Mouse (Mus musculus) CH12.LX (cell line): ENCODE results near the gene Iqcn. TPM values are rescaled to one million over a fixed set of nuclear protein-coding genes. Genes with fewer than 3 reads are reported as not detected.
A peak's percentile ranks its signal among the peaks of the same experiment; 100 is the strongest.

Experiments
- DNase-seq: peaks from one replicate; pipeline ENCODE4 v3.0.0-alpha.2; 2013; ENCODE audit errors: extremely low read depth
- H3K27ac ChIP-seq: 2 replicates; pipeline ENCODE4 v1.5.1; 2012; ENCODE audit warnings: low read depth, mild to moderate bottlenecking, control low read depth, moderate library complexity; ENCODE audit not compliant: insufficient read depth
- H3K27me3 ChIP-seq: replicated peaks from 2 replicates; pipeline ENCODE3; 2012; ENCODE audit warnings: inconsistent platforms
- H3K36me3 ChIP-seq, 2 experiments: replicated peaks in 1 of 2; 2 replicates each; pipeline versions ENCODE3 to v1.6.1; 2012; ENCODE audit warnings: inconsistent platforms in 1 of 2, low read length in 1 of 2, mild to moderate bottlenecking in 1 of 2, mixed read lengths in 1 of 2, moderate library complexity in 1 of 2; ENCODE audit not compliant: control insufficient read depth in 1 of 2, insufficient read depth in 1 of 2
- H3K4me1 ChIP-seq, 2 experiments: 2 replicates each; pipeline ENCODE4 v1.6.1; 2012; ENCODE audit warnings: inconsistent platforms in 1 of 2, moderate library complexity in 1 of 2; ENCODE audit not compliant: insufficient read depth in 2 of 2, control insufficient read depth in 1 of 2
- H3K4me2 ChIP-seq: 2 replicates; pipeline ENCODE4 v1.6.1; 2012; ENCODE audit warnings: low read depth, mild to moderate bottlenecking, control low read depth; ENCODE audit not compliant: poor library complexity, insufficient read depth, severe bottlenecking
- H3K4me3 ChIP-seq, 3 experiments: fragments of 150-350 bp in 1 of 3; sonication (generic) in 1 of 3; replicated peaks in 1 of 3; 2 replicates each; pipeline versions ENCODE3 to v1.5.1; 2011 to 2012; ENCODE audit warnings: low read depth in 2 of 3, low read length in 2 of 3, mild to moderate bottlenecking in 2 of 3, moderate library complexity in 2 of 3, control low read depth in 1 of 3, improper control_type of control experiment in 1 of 3, inconsistent platforms in 1 of 3, mixed read lengths in 1 of 3; ENCODE audit not compliant: poor library complexity in 1 of 3
- H3K79me2 ChIP-seq: replicated peaks from 2 replicates; pipeline ENCODE4 v1.6.1; 2012; ENCODE audit warnings: mild to moderate bottlenecking, moderate library complexity; ENCODE audit not compliant: control insufficient read depth, poor library complexity, insufficient read depth, severe bottlenecking; ENCODE audit errors: extremely low read depth
- H3K9ac ChIP-seq: 2 replicates; pipeline ENCODE4 v1.6.1; 2012; ENCODE audit warnings: low read depth, mild to moderate bottlenecking, control low read depth, moderate library complexity; ENCODE audit not compliant: insufficient read depth
- H3K9me3 ChIP-seq: replicated peaks from 2 replicates; pipeline ENCODE3; 2012; ENCODE audit warnings: low read length, inconsistent platforms, mixed read lengths
- BHLHE40 ChIP-seq: IDR thresholded peaks from 2 replicates; pipeline ENCODE4 v1.6.1; 2011; ENCODE audit warnings: mild to moderate bottlenecking, low read depth, low read length, improper control_type of control experiment
- HCFC1 ChIP-seq: IDR thresholded peaks from 2 replicates; pipeline ENCODE4 v1.6.1; 2012; ENCODE audit warnings: low read depth, mild to moderate bottlenecking, inconsistent platforms, low read length, improper control_type of control experiment
- IRF4 ChIP-seq: IDR thresholded peaks from 2 replicates; pipeline ENCODE4 v1.6.1; 2014; ENCODE audit warnings: low read depth, mild to moderate bottlenecking, inconsistent platforms, low read length, improper control_type of control experiment
- MAFK ChIP-seq: IDR thresholded peaks from 2 replicates; pipeline ENCODE4 v1.6.1; 2011; ENCODE audit warnings: low read length, improper control_type of control experiment; ENCODE audit not compliant: insufficient replicate concordance
- MAX ChIP-seq: IDR thresholded peaks from 2 replicates; pipeline ENCODE4 v1.6.1; 2011; ENCODE audit warnings: low read length, improper control_type of control experiment
- MXI1 ChIP-seq: IDR thresholded peaks from 2 replicates; pipeline ENCODE4 v1.6.1; 2011; ENCODE audit warnings: mild to moderate bottlenecking, low read depth, low read length, improper control_type of control experiment
- NELFE ChIP-seq: IDR thresholded peaks from 2 replicates; pipeline ENCODE4 v1.6.1; 2011; ENCODE audit warnings: low read depth, low read length, improper control_type of control experiment
- NRF1 ChIP-seq: IDR thresholded peaks from 2 replicates; pipeline ENCODE4 v1.6.1; 2014; ENCODE audit warnings: low read depth, mild to moderate bottlenecking, inconsistent platforms, low read length, improper control_type of control experiment, moderate library complexity
- POLR2A ChIP-seq: IDR thresholded peaks from 2 replicates; pipeline ENCODE4 v1.6.1; 2011; ENCODE audit warnings: low read depth, mild to moderate bottlenecking, improper control_type of control experiment, low read length
- ZNF384 ChIP-seq: IDR thresholded peaks from 2 replicates; pipeline ENCODE4 v1.6.1; 2012; ENCODE audit warnings: low read depth, low read length, improper control_type of control experiment, inconsistent platforms
- dilution Hi-C: fragments of 300-500 bp; cut with MboI; formaldehyde crosslinking; loops from 2 replicates; pipeline ENCODE4 v1.14.3; 2020; ENCODE audit warnings: low sequenced_read_pairs; ENCODE audit not compliant: extremely low pct_unique_long_range_greater_than_20kb, extremely low pct_ligation_motif_present
- in situ Hi-C: fragments of 300-500 bp; cut with MboI; formaldehyde crosslinking; loops from 3 replicates; pipeline ENCODE4 v1.14.3; 2019; ENCODE audit warnings: low sequenced_read_pairs, low pct_ligation_motif_present, low pct_unique_long_range_greater_than_20kb, mixed read lengths
- polyA plus RNA-seq: library from polyadenylated mRNA; unstranded; fragments of >175 nt; gene quantifications from 2 replicates; pipeline ENCODE4 v1.2.1, GENCODE M21; 2012; ENCODE audit warnings: low read depth; ENCODE audit not compliant: insufficient read length
- total RNA-seq, 2 experiments: library from RNA; depleted of rRNA; stranded (reverse); fragments of 300-350 nt in 1 of 2; fragments of >200 nt in 1 of 2; gene quantifications; 2 replicates each; pipeline ENCODE4 v1.2.3; 2012 to 2014

Gene Iqcn
- total and polyA plus RNA-seq, 3 experiments, result 0.07 TPM; not detected in 2

DNA sequence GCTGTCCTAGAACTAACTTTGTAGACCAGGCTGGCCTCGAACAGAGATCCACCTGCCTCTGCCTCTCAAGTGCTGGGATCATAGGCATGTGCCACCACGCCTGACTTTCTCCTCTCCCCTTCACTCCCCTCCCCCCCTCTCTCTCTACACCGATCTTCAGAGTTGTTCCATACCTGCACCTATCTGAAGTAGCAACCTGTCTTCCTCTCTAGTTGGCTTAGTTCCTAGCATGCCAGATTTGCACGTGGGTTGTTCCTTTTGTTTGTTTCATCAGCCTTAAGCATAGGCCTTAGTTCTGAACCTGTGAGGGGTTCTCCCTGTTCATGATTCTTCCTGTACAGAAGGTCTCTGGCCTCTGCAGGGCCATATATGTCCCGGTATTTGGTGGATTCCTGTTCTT lies 34.4 kb downstream of the Iqcn start:
- DNase-seq, result no peak
- H3K27ac ChIP-seq, result no peak overlapping the region
- H3K27me3 ChIP-seq, result no peaks in the 10 kb centered on the region
- no peaks in the 10 kb centered on the region for H3K9me3 ChIP-seq
- H3K36me3 ChIP-seq, result peaks cover 0 to 5% of the 10 kb centered on the region in 2 experiments
- no peak overlapping the region for H3K4me3 ChIP-seq
- TF ChIP-seq MAX (no peak), BHLHE40 (no peak)
- H3K79me2 ChIP-seq, result no peaks in the 10 kb centered on the region
- no peak overlapping the region for H3K4me2 ChIP-seq
- peaks cover 5 to 25% of the 10 kb centered on the region in 2 experiments for H3K4me1 ChIP-seq
- no peak overlapping the region for H3K9ac ChIP-seq
- in situ Hi-C loops (no loop called here), dilution Hi-C loops (no loop called here)

DNA sequence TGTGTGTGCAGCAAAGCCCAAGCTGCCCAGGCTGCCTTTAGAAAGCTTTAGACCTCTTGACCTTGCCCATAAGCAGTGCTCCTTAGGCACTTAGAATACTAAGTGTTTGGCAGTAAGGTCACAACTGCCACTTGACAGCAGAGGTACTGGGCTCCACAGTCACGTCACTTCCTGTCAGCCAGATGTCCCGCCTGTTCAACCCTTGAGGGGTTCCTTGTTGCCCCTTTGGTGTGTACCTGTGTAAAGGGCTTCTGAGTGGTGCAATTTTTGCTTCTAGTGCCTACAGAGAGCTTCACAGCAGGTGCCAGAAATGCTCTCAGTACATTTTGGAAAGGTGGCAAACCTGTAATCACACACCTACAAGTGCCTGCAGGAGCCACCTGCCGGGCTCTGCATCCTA lies 35.0 kb downstream of the Iqcn start:
- Histone ChIP-seq H3K4me2 (no peak overlapping the region), H3K4me3 (no peak overlapping the region), H3K9me3 (no peaks in the 10 kb centered on the region), H3K9ac (no peak overlapping the region), H3K4me1 (peaks cover 5 to 24% of the 10 kb centered on the region in 2 experiments; a peak in 3 of 4 replicates), H3K27me3 (no peaks in the 10 kb centered on the region), H3K27ac (no peak overlapping the region), H3K79me2 (no peaks in the 10 kb centered on the region), H3K36me3 (peaks cover 0 to 5% of the 10 kb centered on the region in 2 experiments)
- no peak for DNase-seq
- dilution Hi-C loops (no loop called here), in situ Hi-C loops (no loop called here)
- TF ChIP-seq POLR2A (no peak), HCFC1 (no peak), MXI1 (no peak)

DNA sequence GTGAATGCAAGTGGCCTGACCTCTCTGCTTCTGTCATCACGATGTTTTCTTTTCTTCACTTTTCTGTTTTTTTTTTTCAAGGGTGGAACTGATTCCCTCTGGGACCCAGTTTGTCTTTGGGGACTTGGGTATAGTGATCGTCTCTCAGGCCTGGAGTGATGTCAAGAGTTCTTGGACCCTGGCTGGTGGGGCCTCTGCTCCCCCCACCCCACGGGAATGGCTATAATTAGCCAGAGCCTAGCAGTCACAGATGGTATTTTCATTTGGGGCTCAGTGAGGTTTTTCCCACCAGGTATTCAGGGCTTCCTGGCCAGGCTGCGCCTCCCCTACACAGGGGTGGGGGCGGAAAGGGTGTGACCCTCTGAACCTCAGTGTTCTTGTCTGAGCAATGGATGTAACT lies 38.4 kb downstream of the Iqcn start:
- dilution Hi-C loops (no loop called here), in situ Hi-C loops (no loop called here)
- Histone ChIP-seq H3K4me3 (no peak overlapping the region), H3K4me2 (no peak overlapping the region), H3K27me3 (no peaks in the 10 kb centered on the region), H3K79me2 (no peaks in the 10 kb centered on the region), H3K27ac (no peak overlapping the region), H3K9ac (no peak overlapping the region), H3K36me3 (peaks cover 0 to 19% of the 10 kb centered on the region in 2 experiments), H3K9me3 (no peaks in the 10 kb centered on the region), H3K4me1 (peaks cover 5 to 24% of the 10 kb centered on the region in 2 experiments; a peak in 3 of 4 replicates)
- peak; percentile 39; the same call in 1 of the 2 replicates for TF ChIP-seq ZNF384
- TF ChIP-seq IRF4, result no peak
- DNase-seq, result no peak

DNA sequence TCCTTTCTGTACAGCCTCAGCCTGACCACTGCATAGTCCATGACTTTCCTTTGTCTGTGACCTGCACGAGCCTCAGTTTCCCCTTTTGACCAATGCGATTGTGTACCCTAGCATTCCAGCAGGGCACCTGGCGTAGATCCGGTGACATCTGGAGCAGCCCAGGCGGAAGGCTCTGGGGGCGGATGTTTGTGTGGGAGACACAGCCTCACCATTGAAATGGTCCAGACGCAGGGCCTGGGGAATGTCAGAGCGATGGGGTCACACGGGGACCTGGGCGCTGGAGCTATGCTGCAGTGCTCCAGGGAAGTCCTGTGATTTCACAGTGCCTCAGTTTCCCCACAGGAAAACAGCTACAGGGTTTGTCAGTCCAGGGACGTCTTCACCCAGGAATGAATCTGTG lies 38.9 kb downstream of the Iqcn start:
- dilution Hi-C loops, result no loop called here
- no peak overlapping the region for H3K27ac ChIP-seq
- H3K36me3 ChIP-seq, result peaks cover 0 to 24% of the 10 kb centered on the region in 2 experiments
- no peak for TF ChIP-seq NELFE
- TF ChIP-seq MAFK, result no peak
- TF ChIP-seq NRF1, result no peak
- TF ChIP-seq, all 38 proteins: peak for 0
- DNase-seq, result no peak
- Histone ChIP-seq H3K4me1 (peaks cover 5 to 24% of the 10 kb centered on the region in 2 experiments; a peak in 3 of 4 replicates), H3K4me3 (no peak overlapping the region), H3K4me2 (no peak overlapping the region), H3K9me3 (no peaks in the 10 kb centered on the region), H3K79me2 (no peaks in the 10 kb centered on the region), H3K9ac (no peak overlapping the region), H3K27me3 (no peaks in the 10 kb centered on the region)
- in situ Hi-C loops, result no loop called here
